Mouse (Mus musculus) adrenal gland, postnatal 4 days (tissue): Measurements from ENCODE around the gene Krtap4-1. TPM values are rescaled to one million over a fixed set of nuclear protein-coding genes. Genes with fewer than 3 reads are reported as not detected.

ENCODE experiments used
- DNase-seq, 2 experiments: peaks; one replicate each; pipeline ENCODE4 v3.0.0; 2021 to 2022; ENCODE audit warnings: low spot score in 2 of 2, mixed read lengths in 2 of 2
- total RNA-seq, 2 experiments: library from RNA; stranded (reverse); gene quantifications; 2 replicates each; pipeline ENCODE4 v1.2.3; 2021

Gene Krtap4-1
- total RNA-seq, 2 experiments from 2014 or later: not detected

GRCm38 (mm10) chr11:99585096-99585495, 42.9 kb downstream of the Krtap4-1 start:
- no peak for DNase-seq

GRCm38 (mm10) chr11:99583245-99583704, 44.8 kb downstream of the Krtap4-1 start, which contains the start of gene Krtap1-4:
TSS of gene Krtap1-4 (minus strand) at chr11:99583654.
- no peak for DNase-seq

- DNase-seq: no peak
These were observed 46.5 kb downstream of the Krtap4-1 start for GRCm38 (mm10) chr11:99581564-99581963.

- DNase-seq: no peak
These were observed 47.0 kb downstream of the Krtap4-1 start for GRCm38 (mm10) chr11:99581051-99581450.

GRCm38 (mm10) chr11:99580636-99581035, 47.4 kb downstream of the Krtap4-1 start, which contains the start of gene Krtap1-5:
TSS of gene Krtap1-5 (minus strand) at chr11:99581016.
- no peak for DNase-seq

Other genes with a start within 250 kb of the Krtap4-1 start
- gene Krt10, start 238.9 kb downstream of the Krtap4-1 start, total RNA-seq: 1 to 10 TPM; 4.9 to 9.9 TPM
- gene Krt12, start 206.0 kb downstream of the Krtap4-1 start, total RNA-seq: not detected
- 1 to 10 TPM; 2.4 to 2.7 TPM for gene Krt20, start 190.1 kb downstream of the Krtap4-1 start, total RNA-seq
- gene Krt23, start 135.1 kb downstream of the Krtap4-1 start, total RNA-seq: 1 to 10 TPM in 1 of 2 experiments, under 1 TPM in 1; 0.62 to 3.1 TPM
- not detected for gene Krt39, start 106.9 kb downstream of the Krtap4-1 start, total RNA-seq
- not detected for gene Krt40, start 85.1 kb downstream of the Krtap4-1 start, total RNA-seq
- not detected for gene Krtap3-3, start 77.4 kb downstream of the Krtap4-1 start, total RNA-seq
- gene Krtap3-2, start 71.4 kb downstream of the Krtap4-1 start, total RNA-seq: not detected
- gene Gm11939, start 68.8 kb downstream of the Krtap4-1 start, total RNA-seq: not detected
- not detected for gene Krtap3-1, start 61.6 kb downstream of the Krtap4-1 start, total RNA-seq
- gene Krtap1-5, start 47.2 kb downstream of the Krtap4-1 start, total RNA-seq: not detected
- not detected for gene Krtap1-4, start 44.6 kb downstream of the Krtap4-1 start, total RNA-seq
- not detected for gene Krtap1-3, start 36.9 kb downstream of the Krtap4-1 start, total RNA-seq
- gene Krtap9-3, start 30.1 kb downstream of the Krtap4-1 start, total RNA-seq: not detected
- gene Gm11938, start 24.9 kb downstream of the Krtap4-1 start, total RNA-seq: not detected
- gene Gm11937, start 18.0 kb downstream of the Krtap4-1 start, total RNA-seq: not detected
- not detected for gene Krtap2-4, start 13.4 kb downstream of the Krtap4-1 start, total RNA-seq
- not detected for gene Gm11562, start 7.8 kb downstream of the Krtap4-1 start, total RNA-seq
- not detected for gene Krtap4-2, start 6.8 kb upstream of the Krtap4-1 start, total RNA-seq
- gene Krtap4-7, start 15.9 kb upstream of the Krtap4-1 start, total RNA-seq: not detected
- gene Gm11555, start 22.0 kb upstream of the Krtap4-1 start, total RNA-seq: not detected
- gene Gm11563, start 30.7 kb upstream of the Krtap4-1 start, total RNA-seq: not detected
- gene Krtap4-6, start 37.7 kb upstream of the Krtap4-1 start, total RNA-seq: not detected
- not detected for gene Gm14190, start 62.5 kb upstream of the Krtap4-1 start, total RNA-seq
- gene Gm14180, start 106.1 kb upstream of the Krtap4-1 start, total RNA-seq: not detected
- not detected for gene Gm11595, start 144.7 kb upstream of the Krtap4-1 start, total RNA-seq
- gene Krtap4-8, start 152.5 kb upstream of the Krtap4-1 start, total RNA-seq: not detected
- gene Krtap4-9, start 157.0 kb upstream of the Krtap4-1 start, total RNA-seq: not detected
- gene Gm11596, start 165.2 kb upstream of the Krtap4-1 start, total RNA-seq: not detected
- gene Gm11569, start 170.7 kb upstream of the Krtap4-1 start, total RNA-seq: not detected
- not detected for gene Gm11554, start 176.2 kb upstream of the Krtap4-1 start, total RNA-seq
- not detected for gene Krtap4-13, start 181.7 kb upstream of the Krtap4-1 start, total RNA-seq
- gene Gm11564, start 187.4 kb upstream of the Krtap4-1 start, total RNA-seq: not detected
- gene 2300003K06Rik, start 209.8 kb upstream of the Krtap4-1 start, total RNA-seq: not detected
- not detected for gene Krtap4-16, start 223.4 kb upstream of the Krtap4-1 start, total RNA-seq
- gene Gm11568, start 229.7 kb upstream of the Krtap4-1 start, total RNA-seq: not detected
- not detected for gene Gm11559, start 236.2 kb upstream of the Krtap4-1 start, total RNA-seq
- not detected for gene Krtap9-1, start 245.2 kb upstream of the Krtap4-1 start, total RNA-seq